13 mouse cellular contexts compared by ENCODE assay signal in the genomic region with DNA sequence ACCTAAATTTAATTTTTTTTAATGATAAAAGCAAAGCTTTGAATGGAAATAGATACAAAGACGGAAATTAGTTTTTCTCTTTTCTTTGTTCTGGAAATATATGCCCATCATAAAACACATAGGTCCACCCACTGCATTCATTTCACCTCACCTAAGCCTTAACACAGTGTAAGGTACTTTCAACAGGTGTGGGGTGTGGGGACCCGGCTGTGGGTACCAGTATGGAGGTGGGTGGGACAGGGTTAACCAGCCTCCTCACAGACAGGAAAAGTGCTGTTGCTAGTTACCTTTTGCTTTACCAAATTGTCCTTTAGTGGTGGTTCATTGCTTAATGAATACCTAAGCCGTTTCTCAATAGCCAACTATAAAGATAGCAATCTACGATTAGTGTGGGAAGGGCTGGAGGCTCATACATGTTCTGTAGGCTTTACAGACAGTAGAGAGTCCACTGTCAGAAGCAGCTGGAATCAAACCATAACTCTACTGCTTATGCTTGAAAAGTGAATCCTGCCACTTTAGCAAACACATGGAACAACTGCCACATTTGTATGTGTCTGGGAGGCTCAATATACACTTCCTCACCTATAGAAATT.
"Had no signal": no experiment of that assay in that cellular context is flagged by ENCODE, and none has a peak within 500 bp of the region (broad histone marks: within the 10 kb centered on the region; RNA-seq: fewer than 3 reads in every experiment).

No protein-coding gene starts in this region.

- H3K36me3 ChIP-seq: liver, embryonic 15.5 days; neural tube, embryonic 12.5 days had no signal

- H3K9me3 ChIP-seq: limb, embryonic 13.5 days; liver, embryonic 15.5 days; midbrain, embryonic 13.5 days; neural tube, embryonic 12.5 days had no signal

- H3K4me1 ChIP-seq: neural tube, embryonic 12.5 days had no signal

- DNase-seq: kidney, adult 18-20 months; kidney, postnatal 14 days; left cerebral cortex, postnatal 4 days; lung, embryonic 14.5 days; lung, postnatal 14 days; retina, postnatal 1 day; thymus, postnatal 36 days had no signal

- ATAC-seq: midbrain, embryonic 13.5 days had no signal

- H3K27ac ChIP-seq: limb, embryonic 13.5 days; liver, embryonic 15.5 days; macrophage; midbrain, embryonic 13.5 days; neural tube, embryonic 12.5 days had no signal

- H3K27me3 ChIP-seq: limb, embryonic 13.5 days; liver, embryonic 15.5 days; midbrain, embryonic 13.5 days; neural tube, embryonic 12.5 days had no signal

- H3K4me3 ChIP-seq: limb, embryonic 13.5 days; liver, embryonic 15.5 days; midbrain, embryonic 13.5 days; myocyte; neural tube, embryonic 12.5 days had no signal

- H3K9ac ChIP-seq: limb, embryonic 13.5 days; liver, embryonic 15.5 days; lung, embryonic 14.5 days; midbrain, embryonic 13.5 days; neural tube, embryonic 12.5 days had no signal

- H3K4me2 ChIP-seq: limb, embryonic 13.5 days; liver, embryonic 15.5 days; lung, embryonic 14.5 days; midbrain, embryonic 13.5 days; neural tube, embryonic 12.5 days had no signal
